Mouse (Mus musculus) spleen, adult 2 months (tissue): ENCODE measurements around the gene Omd. TPM values are rescaled to one million over a fixed set of nuclear protein-coding genes. Genes with fewer than 3 reads are reported as not detected.

Experiments used
- DNase-seq, 2 experiments: peaks; one replicate each; pipeline versions ENCODE4 v3.0.0 to v3.0.0-alpha.2; 2012 to 2021; ENCODE audit warnings: low spot score in 2 of 2, low read depth in 1 of 2
- H3K27ac ChIP-seq: fragments of 200-500 bp; 2 replicates; pipeline ENCODE4 v1.5.1; 2012; ENCODE audit warnings: low read length, inconsistent platforms; ENCODE audit not compliant: insufficient read depth
- H3K27me3 ChIP-seq: fragments of 200-500 bp; 2 replicates; pipeline ENCODE4 v1.6.1; 2012; ENCODE audit warnings: mild to moderate bottlenecking, moderate library complexity, low read length, inconsistent platforms; ENCODE audit not compliant: control insufficient read depth, insufficient read depth
- H3K36me3 ChIP-seq: fragments of 200-500 bp; 2 replicates; pipeline ENCODE4 v1.6.1; 2012; ENCODE audit warnings: mild to moderate bottlenecking, low read length, inconsistent platforms; ENCODE audit not compliant: control insufficient read depth, insufficient read depth
- H3K4me1 ChIP-seq: fragments of 200-500 bp; 2 replicates; pipeline ENCODE4 v1.6.1; 2011; ENCODE audit warnings: inconsistent platforms; ENCODE audit not compliant: control insufficient read depth, insufficient read depth, insufficient read length
- H3K4me3 ChIP-seq: fragments of 200-500 bp; 2 replicates; pipeline ENCODE4 v1.5.1; 2011; ENCODE audit warnings: mild to moderate bottlenecking, inconsistent platforms; ENCODE audit not compliant: insufficient read depth, insufficient read length; ENCODE audit errors: extremely low read depth
- CTCF ChIP-seq: fragments of 200-500 bp; IDR thresholded peaks from 2 replicates; pipeline ENCODE4 v1.5.1; 2011; ENCODE audit warnings: mild to moderate bottlenecking, inconsistent platforms; ENCODE audit not compliant: insufficient read depth, insufficient read length, insufficient replicate concordance; ENCODE audit errors: extremely low read depth
- POLR2A ChIP-seq: fragments of 200-500 bp; IDR thresholded peaks from 2 replicates; pipeline ENCODE4 v1.6.1; 2011; ENCODE audit warnings: low read depth, low read length, inconsistent platforms
- WGBS: fragments of 180-500 bp; shearing (Covaris S2); methylation state at CpG from one replicate; pipeline ENCODE4 v1.1.7; 2018; 5-methylcytosine and 5-hydroxymethylcytosine counted together
- polyA plus RNA-seq: library from polyadenylated mRNA; depleted of rRNA; stranded (reverse); fragments of >200 nt; gene quantifications from 2 replicates; pipeline ENCODE4 v1.2.3, GENCODE M21; 2012; rRNA removed

Omd gene
- 0.06 TPM in 1 of 2 replicates, not detected in the other for polyA plus RNA-seq

GRCm38 (mm10) chr13:49581541-49582530, at the start of gene Omd:
Gene Omd (plus strand): TSS chr13:49582462.
- no peaks in the 10 kb centered on the region for H3K4me1 ChIP-seq
- WGBS: 86% methylated on average over 8 of the region's 8 CpGs
- no peaks in the 10 kb centered on the region for H3K36me3 ChIP-seq
- TF ChIP-seq POLR2A (no peak), CTCF (no peak)
- no peak within 1 kb of the TSS for H3K27ac ChIP-seq
- H3K27me3 ChIP-seq: no peaks in the 10 kb centered on the region
- H3K4me3 ChIP-seq: no peak within 1 kb of the TSS
- no peak for DNase-seq

- WGBS: 91% methylated on average over 1 of the region's 1 CpGs
- Histone ChIP-seq H3K36me3 (no peaks in the 10 kb centered on the region), H3K4me3 (no peak overlapping the region), H3K27ac (no peak overlapping the region), H3K4me1 (no peaks in the 10 kb centered on the region), H3K27me3 (no peaks in the 10 kb centered on the region)
- TF ChIP-seq CTCF (no peak), POLR2A (no peak)
- no peak for DNase-seq
Observed at GRCm38 (mm10) chr13:49536946-49537345, 45.3 kb upstream of the Omd start.

GRCm38 (mm10) chr13:49538693-49539092, 43.6 kb upstream of the Omd start:
- Histone ChIP-seq H3K27ac (no peak overlapping the region), H3K4me1 (no peaks in the 10 kb centered on the region), H3K4me3 (no peak overlapping the region), H3K36me3 (no peaks in the 10 kb centered on the region), H3K27me3 (no peaks in the 10 kb centered on the region)
- 93% methylated on average over 1 of the region's 1 CpGs for WGBS
- TF ChIP-seq CTCF: no peak
- TF ChIP-seq POLR2A: no peak
- no peak for DNase-seq

GRCm38 (mm10) chr13:49544279-49544678, 38.0 kb upstream of the Omd start, which contains the start of gene Aspn:
Gene Aspn (plus strand): TSS chr13:49544443.
- H3K4me3 ChIP-seq: no peak within 1 kb of the TSS

GRCm38 (mm10) chr13:49545646-49546045, 36.6 kb upstream of the Omd start:
- Histone ChIP-seq H3K27ac (no peak overlapping the region), H3K36me3 (no peaks in the 10 kb centered on the region), H3K4me3 (no peak overlapping the region), H3K27me3 (no peaks in the 10 kb centered on the region), H3K4me1 (no peaks in the 10 kb centered on the region)
- 73% methylated on average over 3 of the region's 3 CpGs for WGBS
- no peak for DNase-seq
- TF ChIP-seq CTCF (no peak), POLR2A (no peak)

More at GRCm38 (mm10) chr13:49544279-49544678, 38.0 kb upstream of the Omd start, which contains the start of gene Aspn:
- Histone ChIP-seq H3K36me3 (no peaks in the 10 kb centered on the region), H3K27ac (no peak within 1 kb of the TSS), H3K4me1 (no peaks in the 10 kb centered on the region), H3K27me3 (no peaks in the 10 kb centered on the region)
- TF ChIP-seq CTCF (no peak), POLR2A (no peak)
- no peak for DNase-seq
- 93% methylated on average over 3 of the region's 3 CpGs for WGBS

GRCm38 (mm10) chr13:49546517-49546916, 35.7 kb upstream of the Omd start:
- DNase-seq: no peak
- Histone ChIP-seq H3K4me3 (no peak overlapping the region), H3K4me1 (no peaks in the 10 kb centered on the region), H3K27me3 (no peaks in the 10 kb centered on the region), H3K27ac (no peak overlapping the region), H3K36me3 (no peaks in the 10 kb centered on the region)
- TF ChIP-seq POLR2A: no peak
- no peak for TF ChIP-seq CTCF
- WGBS: 91% methylated on average over 1 of the region's 1 CpGs

GRCm38 (mm10) chr13:49547563-49548150, 34.6 kb upstream of the Omd start:
- Histone ChIP-seq H3K36me3 (no peaks in the 10 kb centered on the region), H3K4me1 (no peaks in the 10 kb centered on the region), H3K27me3 (no peaks in the 10 kb centered on the region), H3K27ac (no peak overlapping the region), H3K4me3 (no peak overlapping the region)
- no peak for TF ChIP-seq CTCF
- no peak for TF ChIP-seq POLR2A
- 13% methylated on average over 1 of the region's 1 CpGs for WGBS
- DNase-seq: no peak
